Mouse (Mus musculus): ENCODE results near the gene Fibcd1.

GRCm38 (mm10) chr2:31826094-31827085, 19.4 kb downstream of the Fibcd1 start:
- TF ChIP-seq CTCF (IDR thresholded peaks at IDR 0.05; ENCODE audit: borderline replicate concordance, insufficient read depth, low read length) (no peak), POLR2A (IDR thresholded peaks at IDR 0.05; ENCODE audit: low read depth, low read length) (no peak)

All from embryonic fibroblast, embryonic 13.5 days (primary cell).